Mouse (Mus musculus) myocyte (in vitro differentiated cells): ENCODE results near the gene Fstl5.

Source experiments
- CEBPB ChIP-seq: IDR thresholded peaks from 2 replicates; pipeline ENCODE4 v1.6.1; 2011; ENCODE audit warnings: mild to moderate bottlenecking, moderate library complexity; ENCODE audit not compliant: poor library complexity, insufficient read depth, severe bottlenecking
- E2F4 ChIP-seq: IDR thresholded peaks from one replicate; pipeline ENCODE4 v1.6.1; 2011; ENCODE audit warnings: mild to moderate bottlenecking, control low read depth, moderate library complexity; ENCODE audit not compliant: insufficient read depth
- MAX ChIP-seq: IDR thresholded peaks from one replicate; pipeline ENCODE4 v1.6.1; 2011; ENCODE audit warnings: low read depth, mild to moderate bottlenecking, control low read depth
- MYOD1 ChIP-seq, 3 experiments: IDR thresholded peaks; one replicate each; pipeline ENCODE4 v1.6.1; 2011; ENCODE audit warnings: control low read depth in 2 of 3, low read depth in 2 of 3, mild to moderate bottlenecking in 2 of 3, moderate library complexity in 1 of 3; ENCODE audit not compliant: insufficient read length in 2 of 3, control insufficient read depth in 1 of 3
- MYOG ChIP-seq, 3 experiments: IDR thresholded peaks; one replicate each; pipeline ENCODE4 v1.6.1; 2011; ENCODE audit warnings: control low read depth in 2 of 3, low read depth in 2 of 3, mild to moderate bottlenecking in 2 of 3; ENCODE audit not compliant: insufficient read length in 2 of 3, control insufficient read depth in 1 of 3, insufficient read depth in 1 of 3
- POLR2A ChIP-seq: IDR thresholded peaks from one replicate; pipeline ENCODE4 v1.6.1; 2011; ENCODE audit warnings: low read depth, mild to moderate bottlenecking, control low read depth, moderate library complexity; ENCODE audit not compliant: insufficient read length
- POLR2AphosphoS2 ChIP-seq: IDR thresholded peaks from one replicate; pipeline ENCODE4 v1.6.1; 2011; ENCODE audit warnings: low read depth, control low read depth; ENCODE audit not compliant: insufficient read length
- REST ChIP-seq: IDR thresholded peaks from one replicate; pipeline ENCODE4 v1.6.1; 2011; ENCODE audit warnings: mild to moderate bottlenecking, control low read depth, moderate library complexity; ENCODE audit not compliant: insufficient read depth, insufficient read length
- SRF ChIP-seq: IDR thresholded peaks from one replicate; pipeline ENCODE4 v1.6.1; 2011; ENCODE audit warnings: low read depth; ENCODE audit not compliant: control insufficient read depth, insufficient read length
- TCF12 ChIP-seq: IDR thresholded peaks from one replicate; pipeline ENCODE4 v1.6.1; 2011; ENCODE audit warnings: mild to moderate bottlenecking, control low read depth; ENCODE audit not compliant: poor library complexity, insufficient read depth, severe bottlenecking
- TCF3 ChIP-seq: IDR thresholded peaks from one replicate; pipeline ENCODE4 v1.6.1; 2011; ENCODE audit warnings: low read depth, control low read depth; ENCODE audit not compliant: insufficient read length
- USF1 ChIP-seq: IDR thresholded peaks from one replicate; pipeline ENCODE4 v1.6.1; 2011; ENCODE audit warnings: low read depth, mild to moderate bottlenecking, control low read depth, moderate library complexity

GRCm38 (mm10) chr3:76654243-76654642, 580.2 kb downstream of the Fstl5 start:
- TF ChIP-seq POLR2A (no peak), CEBPB (no peak), MAX (no peak), SRF (no peak), POLR2AphosphoS2 (no peak), TCF12 (no peak), MYOD1 (IDR thresholded peaks at IDR 0.05; ENCODE audit: control insufficient read depth in 1 of 3, insufficient read length in 2 of 3, low read depth in 2 of 3) (no peak), E2F4 (no peak), REST (no peak), TCF3 (no peak), USF1 (no peak), MYOG (IDR thresholded peaks at IDR 0.05; ENCODE audit: control insufficient read depth in 1 of 3, insufficient read depth in 1 of 3, insufficient read length in 2 of 3, low read depth in 2 of 3) (no peak)
